Mouse (Mus musculus) T-cell, adult 66 days (primary cell): ENCODE data around the gene Ccdc85b. TPM values are rescaled to one million over a fixed set of nuclear protein-coding genes. Genes with fewer than 3 reads are reported as not detected.

Experiments used
- total RNA-seq, 2 experiments: library from RNA; stranded (reverse); gene quantifications; 3 replicates in 1 of 2; 4 replicates in 1 of 2; pipeline ENCODE4 v1.2.4; 2023

The Ccdc85b gene
- 1 to 10 TPM; 7.1 TPM for total RNA-seq

GRCm38 (mm10) chr19:5457746-5458442 is at the start of gene Ccdc85b:
TSS of gene Ccdc85b (minus strand) at chr19:5457894.

GRCm38 (mm10) chr19:5503687-5504086 is 46.0 kb upstream of the Ccdc85b start, which contains the start of gene 1700020D05Rik:
TSS of gene 1700020D05Rik (minus strand) at chr19:5503787.

GRCm38 (mm10) chr19:5490313-5490897 is 32.7 kb upstream of the Ccdc85b start, which contains the start of gene Cfl1:
TSS of gene Cfl1 (plus strand) at chr19:5490455.

GRCm38 (mm10) chr19:5487768-5488550 is 30.3 kb upstream of the Ccdc85b start, which contains the start of gene Mus81:
TSS of gene Mus81 (minus strand) at chr19:5488402.

GRCm38 (mm10) chr19:5473720-5474119 is 16.0 kb upstream of the Ccdc85b start, which contains the start of gene Efemp2:
TSS of gene Efemp2 (plus strand) at chr19:5473954.

GRCm38 (mm10) chr19:5468374-5468773 is 10.7 kb upstream of the Ccdc85b start, which contains the start of gene Ctsw:
TSS of gene Ctsw (minus strand) at chr19:5468507.

GRCm38 (mm10) chr19:5460465-5460911 is 2.8 kb upstream of the Ccdc85b start, which contains the start of gene Fibp:
TSS of gene Fibp (plus strand) at chr19:5460615.

GRCm38 (mm10) chr19:5447515-5448353 is 10.0 kb downstream of the Ccdc85b start, which contains the start of gene Fosl1:
TSS of gene Fosl1 (plus strand) at chr19:5447547.

GRCm38 (mm10) chr19:5424782-5425741 is 32.6 kb downstream of the Ccdc85b start, which contains the start of the genes Drap1 and AI837181:
TSS of gene Drap1 (minus strand) at chr19:5424979.
TSS of gene AI837181 (plus strand) at chr19:5425144.

Other genes starting within 250 kb of the Ccdc85b start
- gene Pacs1, start 184.8 kb downstream of the Ccdc85b start, total RNA-seq: 100 to 1,000 TPM; 102 to 103 TPM
- gene Sf3b2, start 162.4 kb downstream of the Ccdc85b start, total RNA-seq: 100 to 1,000 TPM; 262 to 282 TPM
- not detected for gene Gal3st3, start 159.6 kb downstream of the Ccdc85b start, total RNA-seq
- not detected for gene Catsper1, start 122.2 kb downstream of the Ccdc85b start, total RNA-seq
- gene Cst6, start 108.3 kb downstream of the Ccdc85b start, total RNA-seq: 1 to 10 TPM; 1.0 to 2.9 TPM
- 10 to 100 TPM; 35.1 to 42.2 TPM for gene Eif1ad, start 91.2 kb downstream of the Ccdc85b start, total RNA-seq
- gene Banf1, start 90.7 kb downstream of the Ccdc85b start, total RNA-seq: 100 to 1,000 TPM; 104 to 116 TPM
- 100 to 1,000 TPM; 183 to 193 TPM for gene Sart1, start 69.2 kb downstream of the Ccdc85b start, total RNA-seq
- under 1 TPM in 1 of 2 experiments, not detected in 1; 0.98 TPM for gene Tsga10ip, start 55.4 kb downstream of the Ccdc85b start, total RNA-seq
- 100 to 1,000 TPM; 176 to 179 TPM for gene Drap1, start 32.9 kb downstream of the Ccdc85b start, total RNA-seq
- gene AI837181, start 32.8 kb downstream of the Ccdc85b start, total RNA-seq: 10 to 100 TPM; 66.9 to 71.3 TPM
- gene Fosl1, start 10.3 kb downstream of the Ccdc85b start, total RNA-seq: not detected
- gene Fibp, start 2.7 kb upstream of the Ccdc85b start, total RNA-seq: 10 to 100 TPM; 85.7 to 89.0 TPM
- 100 to 1,000 TPM; 168 to 233 TPM for gene Ctsw, start 10.6 kb upstream of the Ccdc85b start, total RNA-seq
- 1 to 10 TPM; 1.6 to 3.4 TPM for gene Efemp2, start 16.1 kb upstream of the Ccdc85b start, total RNA-seq
- 10 to 100 TPM; 46.1 to 52.7 TPM for gene Mus81, start 30.5 kb upstream of the Ccdc85b start, total RNA-seq
- gene Cfl1, start 32.6 kb upstream of the Ccdc85b start, total RNA-seq: 1,000 to 10,000 TPM; 1,462 to 1,487 TPM
- gene 1700020D05Rik, start 45.9 kb upstream of the Ccdc85b start, total RNA-seq: 1 to 10 TPM; 2.1 to 2.6 TPM
- 10 to 100 TPM in 1 of 2 experiments, 1 to 10 TPM in 1; 9.2 to 10.5 TPM for gene Snx32, start 52.6 kb upstream of the Ccdc85b start, total RNA-seq
- not detected for gene Ovol1, start 102.8 kb upstream of the Ccdc85b start, total RNA-seq
- gene Ap5b1, start 110.1 kb upstream of the Ccdc85b start, total RNA-seq: 10 to 100 TPM; 25.5 to 26.2 TPM
- 100 to 1,000 TPM; 113 TPM for gene Rnaseh2c, start 144.0 kb upstream of the Ccdc85b start, total RNA-seq
- gene Kat5, start 152.3 kb upstream of the Ccdc85b start, total RNA-seq: 100 to 1,000 TPM; 120 to 134 TPM
- gene Rela, start 179.6 kb upstream of the Ccdc85b start, total RNA-seq: 100 to 1,000 TPM; 129 to 143 TPM
- gene Sipa1, start 205.8 kb upstream of the Ccdc85b start, total RNA-seq: 100 to 1,000 TPM; 205 to 236 TPM
- 10 to 100 TPM; 47.9 to 54.0 TPM for gene Map3k11, start 230.8 kb upstream of the Ccdc85b start, total RNA-seq
- 100 to 1,000 TPM; 154 to 180 TPM for gene Pcnx3, start 231.0 kb upstream of the Ccdc85b start, total RNA-seq
- 1 to 10 TPM; 1.1 to 1.3 TPM for gene Kcnk7, start 246.5 kb upstream of the Ccdc85b start, total RNA-seq